Mouse (Mus musculus) forebrain, embryonic 16.5 days (tissue): ENCODE results near the gene Vegfb. TPM values are rescaled to one million over a fixed set of nuclear protein-coding genes. Genes with fewer than 3 reads are reported as not detected.

ENCODE experiments used
- ATAC-seq: fragments of 200-750 bp; cut with Nextera tagmentation; 2 replicates; pipeline ENCODE4 v1.8.0; 2017; ENCODE audit warnings: mild to moderate bottlenecking, moderate library complexity
- H3K27ac ChIP-seq: fragments of 300-500 bp; sonication (generic); 2 replicates; pipeline ENCODE4 v1.5.1; 2014; ENCODE audit warnings: low read length, control low read depth
- H3K27me3 ChIP-seq: fragments of 300-500 bp; sonication (generic); replicated peaks from 2 replicates; pipeline ENCODE4 v1.6.1; 2014; ENCODE audit warnings: low read length; ENCODE audit not compliant: control insufficient read depth, insufficient read depth
- H3K36me3 ChIP-seq: fragments of 300-500 bp; sonication (generic); 2 replicates; pipeline ENCODE4 v1.6.1; 2014; ENCODE audit not compliant: control insufficient read depth, insufficient read depth
- H3K4me1 ChIP-seq: fragments of 300-500 bp; sonication (generic); replicated peaks from 2 replicates; pipeline ENCODE4 v1.6.1; 2014; ENCODE audit warnings: low read length; ENCODE audit not compliant: control insufficient read depth, insufficient read depth
- H3K4me2 ChIP-seq: fragments of 300-500 bp; sonication (generic); 2 replicates; pipeline ENCODE4 v1.6.1; 2014; ENCODE audit warnings: mild to moderate bottlenecking, low read length, control low read depth
- H3K4me3 ChIP-seq: fragments of 300-500 bp; sonication (generic); replicated peaks from 2 replicates; pipeline ENCODE4 v1.5.1; 2014; ENCODE audit warnings: mild to moderate bottlenecking, low read length, control low read depth
- H3K9ac ChIP-seq: fragments of 300-500 bp; sonication (generic); replicated peaks from 2 replicates; pipeline ENCODE4 v1.6.1; 2014; ENCODE audit warnings: low read depth, low read length, control low read depth
- H3K9me3 ChIP-seq: fragments of 300-500 bp; sonication (generic); 2 replicates; pipeline ENCODE4 v1.6.1; 2016; ENCODE audit warnings: low read length; ENCODE audit not compliant: control insufficient read depth
- WGBS: fragments of 180-500 bp; shearing (Covaris S2); extraction: QIAGEN DNeasy Blood & Tissue Kit; methylation state at CpG from one replicate; pipeline ENCODE4 v1.1.7; 2014; 5-methylcytosine and 5-hydroxymethylcytosine counted together
- polyA plus RNA-seq: library from polyadenylated mRNA; unstranded; fragments of >200 nt; fragmentation: Nextera tagmentation; extraction: Ambion mirVana; gene quantifications from 2 replicates; pipeline ENCODE4 v1.2.1, GENCODE M21; 2015

Gene Vegfb
- polyA plus RNA-seq, 1 experiment from 2014 or later = 44.6 TPM

- Histone ChIP-seq H3K27me3 (peaks cover 5% of the 10 kb centered on the region; the same call in 1 of the 2 replicates), H3K27ac (peak within 1 kb of the TSS; percentile 82), H3K9ac (peak within 1 kb of the TSS; percentile 85), H3K9me3 (no peaks in the 10 kb centered on the region), H3K4me3 (peak within 1 kb of the TSS; percentile 60), H3K36me3 (peaks cover 6% of the 10 kb centered on the region), H3K4me1 (peaks cover 47% of the 10 kb centered on the region), H3K4me2 (peak within 1 kb of the TSS; percentile 72)
- WGBS = 0% methylated on average over 64 of the region's 84 CpGs
- peak; percentile 73 for ATAC-seq
Observed at GRCm38 (mm10) chr19:6974211-6975205, 12.9 kb downstream of the Vegfb start, which contains the start of gene Ppp1r14b. Ppp1r14b (plus strand) TSS chr19:6974968.

GRCm38 (mm10) chr19:6973581-6974190, 13.8 kb downstream of the Vegfb start:
- Histone ChIP-seq H3K36me3 (peaks cover 6% of the 10 kb centered on the region), H3K4me3 (peak overlapping the region; percentile 60), H3K9ac (peak overlapping the region; percentile 85), H3K9me3 (no peaks in the 10 kb centered on the region), H3K4me1 (peaks cover 41% of the 10 kb centered on the region), H3K4me2 (peak overlapping the region; percentile 58), H3K27ac (peak overlapping the region; percentile 46; the same call in 1 of the 2 replicates), H3K27me3 (peaks cover 10% of the 10 kb centered on the region; the same call in 1 of the 2 replicates)
- WGBS = 31% methylated on average over 12 of the region's 12 CpGs
- ATAC-seq = no peak

- Histone ChIP-seq H3K9ac (no peak overlapping the region), H3K36me3 (peaks cover 2% of the 10 kb centered on the region; the same call in 1 of the 2 replicates), H3K4me2 (no peak overlapping the region), H3K27ac (no peak overlapping the region), H3K4me3 (no peak overlapping the region), H3K4me1 (peaks cover 28% of the 10 kb centered on the region), H3K9me3 (no peaks in the 10 kb centered on the region), H3K27me3 (peaks cover 15% of the 10 kb centered on the region; the same call in 1 of the 2 replicates)
- WGBS = 87% methylated on average over 13 of the region's 13 CpGs
- ATAC-seq = no peak
Observed at GRCm38 (mm10) chr19:6972247-6972917, 15.1 kb downstream of the Vegfb start.

GRCm38 (mm10) chr19:6971644-6972043, 15.8 kb downstream of the Vegfb start:
- peaks cover 15% of the 10 kb centered on the region; the same call in 1 of the 2 replicates for H3K27me3 ChIP-seq
- no peak overlapping the region for H3K27ac ChIP-seq
- no peak overlapping the region for H3K4me2 ChIP-seq
- no peak overlapping the region for H3K9ac ChIP-seq
- WGBS = 59% methylated on average over 6 of the region's 6 CpGs
- no peaks in the 10 kb centered on the region for H3K9me3 ChIP-seq
- no peaks in the 10 kb centered on the region for H3K36me3 ChIP-seq
- no peak for ATAC-seq
- peaks cover 22% of the 10 kb centered on the region for H3K4me1 ChIP-seq
- no peak overlapping the region for H3K4me3 ChIP-seq

GRCm38 (mm10) chr19:6970460-6971085, 16.9 kb downstream of the Vegfb start:
- Histone ChIP-seq H3K4me3 (no peak overlapping the region), H3K4me1 (peaks cover 16% of the 10 kb centered on the region), H3K36me3 (no peaks in the 10 kb centered on the region), H3K27ac (no peak overlapping the region), H3K9ac (peak overlapping the region; percentile 35), H3K9me3 (no peaks in the 10 kb centered on the region), H3K4me2 (peak overlapping the region; percentile 47; the same call in 1 of the 2 replicates), H3K27me3 (peaks cover 15% of the 10 kb centered on the region; the same call in 1 of the 2 replicates)
- no peak for ATAC-seq
- 16% methylated on average over 11 of the region's 11 CpGs for WGBS

GRCm38 (mm10) chr19:6969665-6970381, 17.6 kb downstream of the Vegfb start:
- Histone ChIP-seq H3K27me3 (peaks cover 15% of the 10 kb centered on the region; the same call in 1 of the 2 replicates), H3K4me1 (peaks cover 16% of the 10 kb centered on the region), H3K9me3 (no peaks in the 10 kb centered on the region), H3K9ac (peak overlapping the region; percentile 57), H3K4me2 (peak overlapping the region; percentile 47), H3K4me3 (peak overlapping the region; percentile 42), H3K27ac (no peak overlapping the region), H3K36me3 (no peaks in the 10 kb centered on the region)
- 0 out of 2 replicates have a peak, but pooled peaks have one; percentile 11 for ATAC-seq
- under 1% methylated on average over 55 of the region's 55 CpGs for WGBS

- peak overlapping the region; percentile 42 for H3K4me3 ChIP-seq
- under 1% methylated on average over 20 of the region's 20 CpGs for WGBS
- peak overlapping the region; percentile 57 for H3K9ac ChIP-seq
- H3K27me3 ChIP-seq = peaks cover 15% of the 10 kb centered on the region; the same call in 1 of the 2 replicates
- H3K4me2 ChIP-seq = peak overlapping the region; percentile 47
- H3K9me3 ChIP-seq = no peaks in the 10 kb centered on the region
- H3K27ac ChIP-seq = no peak overlapping the region
- ATAC-seq = no peak
- H3K36me3 ChIP-seq = no peaks in the 10 kb centered on the region
- peaks cover 16% of the 10 kb centered on the region for H3K4me1 ChIP-seq
Observed at GRCm38 (mm10) chr19:6969291-6969664, 18.2 kb downstream of the Vegfb start.
